Mouse (Mus musculus) lung, postnatal 25 days (tissue): ENCODE measurements at regions not wholly inside any gene's neighbourhood (a gene's known extent, or its start where the extent isn't known, plus 50 kb on each side); places are given as distances from the start of the nearest gene placed in this dataset.
A peak's percentile ranks its signal among the peaks of the same experiment; 100 is the strongest.

Experiments used
- DNase-seq: peaks from one replicate; pipeline ENCODE4 v3.0.0; 2022; ENCODE audit warnings: low spot score

DNA sequence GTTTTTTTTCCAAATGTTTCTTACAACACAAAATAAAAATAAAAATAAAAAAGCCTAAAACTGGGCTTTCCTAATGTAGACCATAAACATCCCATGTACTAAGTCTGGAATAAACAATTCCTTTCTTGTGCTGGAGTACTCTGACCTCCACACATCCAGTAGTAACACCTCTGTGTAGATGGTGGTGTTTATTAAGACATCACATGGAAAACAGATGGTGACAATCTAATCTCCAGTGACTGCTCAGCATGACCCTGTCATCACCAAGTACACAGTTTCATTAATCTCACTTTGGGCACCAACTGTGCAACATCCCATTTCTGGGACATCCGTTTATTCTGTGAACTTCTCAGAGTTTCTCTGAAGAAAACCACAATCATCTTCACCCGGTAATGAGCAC lies 118.7 kb upstream of the Bank1 start:
- DNase-seq = no peak

DNA sequence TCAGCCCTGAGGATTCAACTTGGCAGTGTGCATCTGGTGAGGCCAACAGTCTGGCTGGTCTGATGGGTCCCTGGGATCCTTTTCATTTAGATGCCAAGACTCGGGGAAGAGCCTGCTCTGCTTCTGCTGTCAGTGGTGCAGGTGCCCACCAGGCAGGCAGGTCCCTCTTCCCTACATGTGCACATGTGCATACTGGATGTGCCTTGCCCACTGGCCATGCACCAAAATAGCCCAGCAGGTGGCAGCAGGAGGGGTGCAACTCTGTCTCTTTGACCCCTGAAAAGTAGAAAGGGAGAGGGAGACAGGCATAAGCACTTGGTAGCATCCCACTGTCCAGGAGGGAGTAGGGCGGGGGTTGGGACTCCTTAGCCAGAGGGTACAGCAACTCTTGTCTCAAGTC lies 116.2 kb upstream of the Bank1 start:
- DNase-seq = no peak

GRCm38 (mm10) chr3:136439907-136440645 lies 114.2 kb upstream of the Bank1 start:
- no peak for DNase-seq

DNA sequence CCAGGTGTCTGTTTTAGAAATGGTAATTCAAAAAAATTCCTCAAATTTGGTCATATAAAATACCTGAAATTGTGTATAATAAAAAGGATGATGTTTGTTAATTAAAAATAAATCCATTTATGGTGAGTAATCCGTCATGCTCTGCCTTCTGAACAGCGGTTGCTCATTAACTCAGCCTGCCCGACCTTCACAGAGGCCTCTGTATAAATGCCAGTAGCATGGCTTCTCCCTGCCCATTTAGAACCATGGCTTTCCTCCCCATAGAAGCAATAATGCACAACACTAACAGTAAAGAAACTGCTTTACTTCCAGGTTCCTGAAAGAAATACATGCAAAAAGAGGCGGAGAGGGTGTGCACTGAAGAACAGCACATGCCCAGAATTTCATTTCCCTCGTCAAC lies 113.5 kb upstream of the Bank1 start:
- no peak for DNase-seq

GRCm38 (mm10) chr3:136434407-136434806 lies 108.5 kb upstream of the Bank1 start:
- DNase-seq = no peak

GRCm38 (mm10) chr3:136432072-136432471 lies 106.2 kb upstream of the Bank1 start:
- DNase-seq = no peak

DNA sequence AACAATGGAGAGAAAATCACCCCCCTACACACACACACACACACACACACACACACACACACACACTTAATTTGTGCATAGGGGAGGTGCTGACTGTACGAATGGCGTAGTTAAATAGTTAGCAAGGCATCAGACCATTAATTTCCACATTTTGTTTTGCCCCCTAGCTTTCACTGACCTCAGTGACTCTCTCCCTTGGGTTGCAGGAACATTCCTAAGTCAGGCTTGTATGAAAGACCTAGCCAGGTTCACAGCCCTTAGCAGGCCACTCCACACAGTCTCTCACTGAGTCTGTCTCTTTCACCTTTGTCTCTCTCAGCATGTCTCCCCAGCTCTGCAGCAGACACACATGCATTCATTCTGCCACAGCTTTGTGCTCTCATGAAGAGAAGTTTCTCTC lies 101.6 kb upstream of the Bank1 start:
- DNase-seq = no peak

DNA sequence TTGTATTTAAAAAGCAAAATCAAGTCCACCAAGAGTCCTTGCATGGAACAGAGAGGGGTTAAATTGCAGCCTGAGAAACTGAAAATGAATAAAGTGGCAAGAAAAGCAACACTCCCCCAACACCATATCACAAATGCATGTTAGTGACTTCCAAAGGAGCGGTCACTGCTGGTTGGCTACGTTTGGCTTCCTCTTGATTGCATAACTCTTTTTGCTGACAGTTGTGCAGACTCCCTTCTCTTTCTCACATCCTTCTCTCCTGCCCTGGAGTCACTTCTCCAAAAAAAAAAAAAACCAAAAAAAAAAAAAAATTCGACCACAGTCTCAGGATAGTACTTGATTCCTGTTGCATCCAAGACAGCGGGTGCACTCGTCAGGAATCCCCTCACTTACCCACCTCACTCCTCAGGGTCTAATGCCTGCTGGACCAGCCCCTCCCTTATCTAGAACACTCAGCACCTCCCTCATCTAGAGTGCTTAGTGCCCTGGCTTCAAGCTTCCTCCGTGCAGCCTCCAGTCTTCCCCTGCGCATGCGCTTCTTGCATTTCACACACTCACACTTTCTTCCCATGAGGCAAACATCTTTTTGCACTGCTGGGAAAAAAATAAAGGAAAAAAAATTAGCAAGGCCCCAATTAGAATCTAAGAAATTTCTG lies 100.8 kb upstream of the Bank1 start:
- peak; percentile 28 for DNase-seq

DNA sequence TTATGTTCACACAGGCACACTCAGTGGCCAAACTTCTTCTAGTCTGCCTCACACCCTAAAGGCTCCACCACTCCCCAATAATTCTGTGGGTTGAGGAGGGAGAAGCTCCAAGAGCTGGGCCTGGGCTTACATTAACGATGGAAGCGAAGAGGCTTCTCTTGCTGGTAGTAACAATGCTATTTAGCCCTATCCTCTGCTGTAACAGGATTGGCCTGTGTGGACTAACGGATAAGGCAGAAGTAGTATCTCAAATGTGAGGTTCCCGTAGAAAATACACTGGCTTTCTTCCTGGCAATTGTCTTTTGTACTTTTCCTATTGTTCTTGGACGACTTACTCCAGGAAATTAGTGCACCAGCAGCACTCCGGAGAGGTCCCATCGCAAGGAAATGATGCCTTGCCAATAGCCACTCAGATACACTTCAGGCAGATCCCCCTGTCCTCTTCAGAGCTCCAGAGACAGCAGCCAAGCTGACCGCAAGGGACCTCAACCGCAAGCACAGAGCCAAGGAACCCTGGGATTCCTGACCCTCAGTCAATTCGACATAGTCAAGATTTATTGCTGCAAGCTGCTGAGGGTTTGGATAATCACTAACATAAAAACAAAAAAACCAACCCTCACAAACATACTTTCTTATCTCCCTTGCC lies 96.2 kb upstream of the Bank1 start:
- DNase-seq = peak; percentile 1

- DNase-seq = no peak
These were observed 79.7 kb upstream of the Bank1 start for GRCm38 (mm10) chr3:136405606-136406005.

- no peak for DNase-seq
These were observed 57.4 kb upstream of the Bank1 start for GRCm38 (mm10) chr3:136383282-136383681.

DNA sequence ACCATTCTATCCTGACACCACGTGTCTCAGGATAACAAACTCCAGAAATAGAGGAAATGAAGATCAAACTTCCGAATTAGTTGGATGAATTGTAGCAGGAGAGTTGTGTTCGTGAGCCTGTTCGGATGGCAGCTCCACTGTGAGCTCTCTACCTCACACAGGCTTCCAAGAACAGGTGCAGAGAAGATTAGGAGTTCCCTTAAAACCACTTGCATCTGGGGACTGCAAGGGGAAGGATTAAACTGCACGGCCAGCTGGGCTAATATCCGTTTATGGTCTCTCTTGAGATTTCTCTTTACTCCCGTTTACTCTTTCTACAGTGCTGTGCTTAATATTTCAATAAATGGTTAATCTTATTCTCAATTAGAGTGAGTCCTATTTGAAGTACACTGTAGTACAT lies 54.8 kb upstream of the Bank1 start:
- DNase-seq = no peak

DNA sequence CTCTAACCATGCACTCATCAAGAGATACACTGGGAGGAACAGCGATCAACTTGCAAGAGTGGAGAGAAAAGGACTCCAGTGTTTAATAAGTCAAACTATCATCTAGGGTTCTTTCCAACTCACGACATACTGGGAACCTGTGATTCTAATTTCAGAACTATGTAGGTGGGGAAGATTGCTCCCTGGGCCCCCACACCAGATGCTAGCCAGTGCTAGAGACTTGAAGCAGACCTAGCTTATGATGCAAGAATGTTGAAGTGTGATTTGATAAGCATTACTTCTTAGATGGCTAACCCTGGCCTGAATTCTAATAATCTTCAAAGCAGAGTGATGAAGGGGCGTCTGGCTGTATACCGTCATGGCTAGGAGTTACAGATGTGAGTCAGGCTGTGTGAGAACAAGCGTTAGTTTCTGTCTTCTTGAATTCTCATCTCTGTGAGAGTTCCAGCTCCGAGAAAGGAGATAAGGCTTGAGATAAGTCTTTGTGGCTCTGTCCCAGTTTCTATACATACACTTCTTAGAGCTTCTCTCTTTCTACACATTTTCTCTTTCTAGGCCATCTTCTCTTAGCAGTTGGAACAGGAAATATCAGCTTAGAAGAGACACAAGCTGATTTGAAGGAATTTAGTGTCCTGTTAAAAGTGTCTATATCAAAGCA lies 54.0 kb upstream of the Bank1 start:
- no peak for DNase-seq

GRCm38 (mm10) chr3:136376893-136377292 lies 51.0 kb upstream of the Bank1 start:
- DNase-seq = no peak
